16 mouse cellular contexts compared by ENCODE assay signal in genomic region chr5:32608516-32608915, GRCm38 (mm10). TPM values are rescaled to one million over a fixed set of nuclear protein-coding genes. Genes with fewer than 3 reads are reported as not detected.
DNase-seq lines count a peak whose midpoint lies in the region; ATAC-seq and TF ChIP-seq lines count a peak whose summit lies in the region.
"Had no signal": no experiment of that assay in that cellular context is flagged by ENCODE, and none has a peak within 500 bp of the region (broad histone marks: within the 10 kb centered on the region; RNA-seq: fewer than 3 reads in every experiment).

No protein-coding gene starts in this region.

- no peak overlapping the region for H3K4me2 ChIP-seq in heart, embryonic 15.5 days
- H3K4me2 ChIP-seq: hindbrain, embryonic 14.5 days; neural tube, embryonic 13.5 days had no signal

- no peak overlapping the region for H3K4me3 ChIP-seq in heart, embryonic 15.5 days
- H3K4me3 ChIP-seq in heart, embryonic 10.5 days: no peak overlapping the region
- H3K4me3 ChIP-seq in layer of hippocampus, adult 2 months: no peak overlapping the region
- H3K4me3 ChIP-seq: erythroblast, embryonic 14.5 days; left cerebral cortex, adult 2 months; neural tube, embryonic 13.5 days had no signal

- WGBS in heart, embryonic 15.5 days: 77% methylated on average over 4 of the region's 4 CpGs
- WGBS in heart, embryonic 10.5 days: 69% methylated on average over 4 of the region's 4 CpGs

- no peaks in the 10 kb centered on the region for H3K27me3 ChIP-seq in heart, embryonic 15.5 days
- no peaks in the 10 kb centered on the region for H3K27me3 ChIP-seq in heart, embryonic 10.5 days (ENCODE audit: insufficient read depth, poor library complexity, severe bottlenecking)
- H3K27me3 ChIP-seq: neural tube, embryonic 13.5 days had no signal

- peak; percentile 35 to 77 for DNase-seq in adrenal gland, adult (ENCODE audit: inconsistent age in 2 of 2, low spot score in 1 of 2)
- no peak for DNase-seq in adrenal gland, postnatal 25 days
- DNase-seq in heart, embryonic 10.5 days (ENCODE audit: low spot score): no peak
- DNase-seq in layer of hippocampus, adult 2 months (ENCODE audit: low spot score in 2 of 2): no peak
- no peak for DNase-seq in layer of hippocampus, postnatal 14 days (ENCODE audit: low spot score in 2 of 2)
- DNase-seq in lung, postnatal 10 days: peak; percentile 47
- no peak for DNase-seq in right cerebral cortex, postnatal 10 days (ENCODE audit: low spot score in 2 of 2)
- DNase-seq: cerebellum, adult 9-11 months; embryo, embryonic 11 days; forebrain, postnatal 0 days; gastrocnemius, postnatal 25 days had no signal

- no peaks in the 10 kb centered on the region for H3K9me3 ChIP-seq in heart, embryonic 15.5 days (replicated peaks)
- no peaks in the 10 kb centered on the region for H3K9me3 ChIP-seq in heart, embryonic 10.5 days
- H3K9me3 ChIP-seq: neural tube, embryonic 13.5 days had no signal

- H3K9ac ChIP-seq in heart, embryonic 15.5 days: no peak overlapping the region
- H3K9ac ChIP-seq: forebrain, postnatal 0 days; hindbrain, embryonic 14.5 days; neural tube, embryonic 13.5 days had no signal

- peaks cover 3% of the 10 kb centered on the region; the same call in 1 of the 2 replicates for H3K4me1 ChIP-seq in heart, embryonic 15.5 days (replicated peaks)
- 0 out of 2 replicates have a peak, but pooled peaks cover 3% of the 10 kb centered on the region for H3K4me1 ChIP-seq in heart, embryonic 10.5 days

- no peaks in the 10 kb centered on the region for H3K36me3 ChIP-seq in heart, embryonic 15.5 days
- H3K36me3 ChIP-seq in heart, embryonic 10.5 days: no peaks in the 10 kb centered on the region
- H3K36me3 ChIP-seq: neural tube, embryonic 13.5 days had no signal

- H3K27ac ChIP-seq in heart, embryonic 15.5 days: peak overlapping the region; percentile 64
- H3K27ac ChIP-seq in heart, embryonic 10.5 days: no peak overlapping the region
- peak overlapping the region; percentile 46; the same call in 1 of the 2 replicates for H3K27ac ChIP-seq in layer of hippocampus, adult 2 months
- H3K27ac ChIP-seq: hindbrain, embryonic 14.5 days; left cerebral cortex, adult 2 months; neural tube, embryonic 13.5 days had no signal

- TF ChIP-seq CTCF in layer of hippocampus, adult 2 months (conservative IDR thresholded peaks at IDR 0.05): no peak

- ATAC-seq in heart, embryonic 15.5 days (replicated peaks; ENCODE audit: insufficient number of reproducible peaks, insufficient read depth, low FRiP score, low read depth): no peak
- ATAC-seq: forebrain, postnatal 0 days had no signal

RNA-seq across cellular contexts. Expression of gene Yes1, which starts 2.5 kb away (rescaled TPM):
- total RNA-seq in adrenal gland, postnatal 25 days (2021): 58.5 and 61.2 TPM in 2 replicates
- 22.5 and 23.7 TPM in 2 replicates for polyA plus RNA-seq in heart, embryonic 15.5 days (2015; fragmentation: Nextera tagmentation; extraction: Ambion mirVana)
- polyA plus RNA-seq in heart, embryonic 10.5 days (2016; fragmentation: Nextera tagmentation; extraction: Ambion mirVana): 27.8 and 28.6 TPM in 2 replicates
- 10 to 100 TPM; 11.3 to 14.5 TPM for total RNA-seq in layer of hippocampus, adult 2 months (2021)
- 10 to 100 TPM; 15.9 to 17.4 TPM for total RNA-seq in layer of hippocampus, postnatal 14 days (2021)
- polyA plus RNA-seq: erythroblast, embryonic 14.5 days had no signal

Comparison
In these comparisons a context has a peak if more than half of its experiments do, and no peak if none do; other contexts are left out.
1. DNase-seq: peak in adrenal gland, adult (2 of 2) and lung, postnatal 10 days (single experiment); none in adrenal gland, postnatal 25 days (single experiment), heart, embryonic 10.5 days (single experiment), layer of hippocampus, adult 2 months (0 of 2), layer of hippocampus, postnatal 14 days (0 of 2) and right cerebral cortex, postnatal 10 days (0 of 2).